Comparison of ENCODE assay signal across 9 mouse cellular contexts in the genomic region with DNA sequence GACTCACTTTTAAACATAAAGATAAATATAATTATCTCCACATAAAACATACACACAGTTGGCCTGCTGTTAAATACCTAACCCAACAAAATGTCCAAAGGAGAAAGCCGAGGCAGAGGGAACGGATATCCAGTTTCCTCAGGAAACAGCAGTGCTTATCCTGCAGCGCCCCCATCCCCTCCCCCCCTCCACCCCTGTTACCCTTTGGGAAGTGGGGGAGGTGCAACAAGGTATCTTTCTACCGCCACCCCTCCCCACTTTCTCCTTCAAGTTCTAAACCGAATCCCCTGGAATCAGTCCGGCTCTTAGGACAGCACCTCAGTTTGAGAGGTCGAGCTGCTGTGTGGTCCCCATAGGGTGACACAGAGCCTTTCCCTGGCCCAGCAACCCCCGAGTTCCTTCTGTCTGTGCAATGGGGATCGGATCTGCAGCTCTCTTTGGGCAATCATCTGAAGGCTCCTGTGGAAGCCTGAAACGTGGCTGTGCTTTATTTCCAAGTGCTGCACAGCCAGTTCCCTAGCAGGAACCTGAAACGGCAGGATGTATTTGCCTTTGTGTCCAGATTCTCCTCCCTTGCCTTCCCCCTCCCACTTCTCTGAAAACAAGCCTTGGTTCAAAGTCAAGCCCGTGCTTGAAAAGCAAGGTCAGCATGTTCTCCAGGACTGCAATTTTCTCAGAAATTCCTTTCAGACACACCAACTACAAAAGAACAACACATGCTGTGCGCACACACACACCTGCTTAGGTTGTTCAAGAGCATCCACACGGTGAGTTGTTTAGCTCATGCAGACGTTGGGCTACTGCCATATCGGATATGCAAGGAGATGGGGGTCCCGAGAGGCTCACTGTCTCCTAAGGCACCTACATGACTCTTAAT. TPM values are rescaled to one million over a fixed set of nuclear protein-coding genes. Genes with fewer than 3 reads are reported as not detected.
DNase-seq lines count a peak whose midpoint lies in the region; ATAC-seq and TF ChIP-seq lines count a peak whose summit lies in the region.
"Had no signal": no experiment of that assay in that cellular context is flagged by ENCODE, and none has a peak within 500 bp of the region (broad histone marks: within the 10 kb centered on the region; RNA-seq: fewer than 3 reads in every experiment).

No protein-coding gene starts in this region.

- WGBS in forebrain, embryonic 12.5 days = 43% methylated on average over 17 of the region's 17 CpGs
- WGBS in forebrain, embryonic 13.5 days = 39% methylated on average over 17 of the region's 17 CpGs
- WGBS in heart, postnatal 0 days = 40% methylated on average over 17 of the region's 17 CpGs
- 27% methylated on average over 17 of the region's 17 CpGs for whole genome bisulfite sequencing in liver, embryonic 12.5 days (ENCODE audit: insufficient replicate concordance)

- H3K4me3 ChIP-seq in forebrain, embryonic 12.5 days (replicated peaks) = no peak overlapping the region
- no peak overlapping the region for H3K4me3 ChIP-seq in forebrain, embryonic 13.5 days
- peak overlapping the region; percentile 0 to 5; a peak in 3 of 4 replicates for H3K4me3 ChIP-seq in ES-E14 (ENCODE audit: insufficient read depth in 1 of 2, low read depth in 1 of 2, low read length in 2 of 2, poor library complexity in 1 of 2, severe bottlenecking in 1 of 2)
- no peak overlapping the region for H3K4me3 ChIP-seq in heart, postnatal 0 days (ENCODE audit: low read depth, low read length)
- H3K4me3 ChIP-seq in liver, embryonic 12.5 days = no peak overlapping the region
- H3K4me3 ChIP-seq: neural tube, embryonic 12.5 days had no signal

- no peak for ATAC-seq in forebrain, embryonic 12.5 days (ENCODE audit: low FRiP score)
- ATAC-seq in forebrain, embryonic 13.5 days = no peak
- no peak for ATAC-seq in heart, postnatal 0 days (ENCODE audit: insufficient read depth, low read depth)
- no peak for ATAC-seq in liver, embryonic 12.5 days

- peak overlapping the region; percentile 48 for H3K27ac ChIP-seq in forebrain, embryonic 12.5 days
- no peak overlapping the region for H3K27ac ChIP-seq in forebrain, embryonic 13.5 days
- peak overlapping the region; percentile 83 for H3K27ac ChIP-seq in ES-E14 (ENCODE audit: insufficient read depth, low read depth, low read length, poor library complexity, severe bottlenecking)
- peak overlapping the region; percentile 81 for H3K27ac ChIP-seq in heart, postnatal 0 days (ENCODE audit: low read depth)
- peak overlapping the region; percentile 13 for H3K27ac ChIP-seq in liver, embryonic 12.5 days
- H3K27ac ChIP-seq: neural tube, embryonic 12.5 days had no signal

- peaks cover 8% of the 10 kb centered on the region; the same call in 1 of the 2 replicates for H3K4me1 ChIP-seq in forebrain, embryonic 12.5 days
- no peaks in the 10 kb centered on the region for H3K4me1 ChIP-seq in forebrain, embryonic 13.5 days
- H3K4me1 ChIP-seq in ES-E14 (ENCODE audit: control insufficient read depth in 2 of 2, insufficient read depth in 2 of 2, low read length in 2 of 2, poor library complexity in 1 of 2) = peaks cover 5 to 23% of the 10 kb centered on the region in 2 experiments
- H3K4me1 ChIP-seq in heart, postnatal 0 days (ENCODE audit: control insufficient read depth, insufficient read depth) = peaks cover 25% of the 10 kb centered on the region
- peaks cover 15% of the 10 kb centered on the region for H3K4me1 ChIP-seq in liver, embryonic 12.5 days

- H3K9me3 ChIP-seq in forebrain, embryonic 12.5 days = no peaks in the 10 kb centered on the region
- no peaks in the 10 kb centered on the region for H3K9me3 ChIP-seq in forebrain, embryonic 13.5 days (replicated peaks)
- no peaks in the 10 kb centered on the region for H3K9me3 ChIP-seq in ES-E14 (ENCODE audit: control insufficient read depth, insufficient read depth, low read depth, low read length)
- H3K9me3 ChIP-seq in heart, postnatal 0 days (replicated peaks; ENCODE audit: control insufficient read depth, low read length) = no peaks in the 10 kb centered on the region
- H3K9me3 ChIP-seq in liver, embryonic 12.5 days (replicated peaks) = no peaks in the 10 kb centered on the region
- H3K9me3 ChIP-seq: neural tube, embryonic 12.5 days had no signal

- intact Hi-C loops in left cerebral cortex, postnatal 25 days (cut with DNase I) = loop anchor here (2.0 kb wide), 1 partner anchor 23 kb away; no protein-coding TSS in a partner anchor

- no peaks in the 10 kb centered on the region for H3K27me3 ChIP-seq in forebrain, embryonic 12.5 days
- no peaks in the 10 kb centered on the region for H3K27me3 ChIP-seq in forebrain, embryonic 13.5 days
- no peaks in the 10 kb centered on the region for H3K27me3 ChIP-seq in heart, postnatal 0 days (ENCODE audit: control insufficient read depth, insufficient read depth, low read length)
- H3K27me3 ChIP-seq in liver, embryonic 12.5 days (replicated peaks) = no peaks in the 10 kb centered on the region
- H3K27me3 ChIP-seq: neural tube, embryonic 12.5 days had no signal

- no peak for TF ChIP-seq CTCF in heart, postnatal 0 days (IDR thresholded peaks at IDR 0.05; ENCODE audit: low read depth)

- DNase-seq in ES-E14 (ENCODE audit: low read depth, low spot score) = no peak
- DNase-seq in heart, postnatal 0 days (ENCODE audit: low spot score) = no peak
- no peak for DNase-seq in adrenal gland, adult 18-20 months (ENCODE audit: low spot score in 2 of 2)
- no peak for DNase-seq in left cerebral cortex, postnatal 25 days (ENCODE audit: low spot score in 2 of 2)
- no peak for DNase-seq in ovary, postnatal 14 days (ENCODE audit: low spot score)

- H3K9ac ChIP-seq in forebrain, embryonic 12.5 days = no peak overlapping the region
- H3K9ac ChIP-seq in forebrain, embryonic 13.5 days = no peak overlapping the region
- H3K9ac ChIP-seq in ES-E14 (ENCODE audit: insufficient read depth, low read depth, low read length, poor library complexity, severe bottlenecking) = peak overlapping the region; percentile 59; the same call in 1 of the 2 replicates
- H3K9ac ChIP-seq in heart, postnatal 0 days (replicated peaks; ENCODE audit: low read depth, low read length) = no peak overlapping the region
- no peak overlapping the region for H3K9ac ChIP-seq in liver, embryonic 12.5 days
- H3K9ac ChIP-seq: neural tube, embryonic 12.5 days had no signal

- no peak overlapping the region for H3K4me2 ChIP-seq in forebrain, embryonic 12.5 days
- no peak overlapping the region for H3K4me2 ChIP-seq in forebrain, embryonic 13.5 days
- peak overlapping the region; percentile 20; the same call in 1 of the 2 replicates for H3K4me2 ChIP-seq in heart, postnatal 0 days (ENCODE audit: low read depth, low read length)
- no peak overlapping the region for H3K4me2 ChIP-seq in liver, embryonic 12.5 days
- H3K4me2 ChIP-seq: neural tube, embryonic 12.5 days had no signal

- in situ Hi-C loops in ES-E14 (cut with MboI; ENCODE audit: low sequenced_read_pairs in 2 of 2, unreplicated experiment in 2 of 2) = no loop called here

- no peak for TF ChIP-seq EP300 in heart, postnatal 0 days (IDR thresholded peaks at IDR 0.05; ENCODE audit: low read depth)

- H3K36me3 ChIP-seq in forebrain, embryonic 12.5 days (replicated peaks) = 0 out of 2 replicates have a peak, but pooled peaks cover 2% of the 10 kb centered on the region
- H3K36me3 ChIP-seq in forebrain, embryonic 13.5 days (ENCODE audit: poor library complexity, severe bottlenecking) = peaks cover 18% of the 10 kb centered on the region
- no peaks in the 10 kb centered on the region; the same call in 1 of the 2 replicates for H3K36me3 ChIP-seq in ES-E14 (ENCODE audit: control insufficient read depth, insufficient read depth, low read length, poor library complexity, severe bottlenecking)
- H3K36me3 ChIP-seq in heart, postnatal 0 days (replicated peaks; ENCODE audit: control insufficient read depth, insufficient read depth, low read length) = peaks cover 62% of the 10 kb centered on the region
- peaks cover 5% of the 10 kb centered on the region; the same call in 1 of the 2 replicates for H3K36me3 ChIP-seq in liver, embryonic 12.5 days

TF ChIP-seq in ES-E14, 5 proteins besides CTCF, POLR2A, EP300 and RAD21:
- TF ChIP-seq MAFK (IDR thresholded peaks at IDR 0.05; ENCODE audit: insufficient read depth, low read depth, low read length) (peak; percentile 71), CHD2 (IDR thresholded peaks at IDR 0.05; ENCODE audit: low read depth, low read length) (no peak)

RNA-seq across cellular contexts. Expression of a gene that starts 17.6 kb away (rescaled TPM):
- polyA plus RNA-seq in forebrain, embryonic 12.5 days (2016; fragmentation: Nextera tagmentation; extraction: Ambion mirVana) = 124 and 132 TPM in 2 replicates
- 134 TPM in 2 replicates for polyA plus RNA-seq in forebrain, embryonic 13.5 days (2015; fragmentation: Nextera tagmentation; extraction: Ambion mirVana)
- total RNA-seq in ES-E14 (2012; rRNA removed) = 81.5 and 87.6 TPM in 2 replicates
- 155 and 298 TPM in 2 replicates for total RNA-seq in heart, postnatal 0 days (2014; rRNA removed; ENCODE audit: low replicate concordance)
- 243 TPM in 2 replicates for polyA plus RNA-seq in heart, postnatal 0 days (2015; fragmentation: Nextera tagmentation; extraction: Ambion mirVana)
- polyA plus RNA-seq in liver, embryonic 12.5 days (2016; fragmentation: Nextera tagmentation; extraction: Ambion mirVana) = 85.9 and 92.8 TPM in 2 replicates
- 10 to 100 TPM; 50.6 to 59.5 TPM for total RNA-seq in adrenal gland, adult 18-20 months (2021)
- total RNA-seq in left cerebral cortex, postnatal 25 days (2021) = 10 to 100 TPM; 75.0 to 82.0 TPM

RNA-seq across cellular contexts. Expression of a gene that starts 50.3 kb away (rescaled TPM):
- 1.1 and 1.2 TPM in 2 replicates for polyA plus RNA-seq in forebrain, embryonic 12.5 days (2016; fragmentation: Nextera tagmentation; extraction: Ambion mirVana)
- 2.0 and 2.3 TPM in 2 replicates for polyA plus RNA-seq in forebrain, embryonic 13.5 days (2015; fragmentation: Nextera tagmentation; extraction: Ambion mirVana)
- total RNA-seq in ES-E14 (2012; rRNA removed) = 0.45 and 0.74 TPM in 2 replicates
- 0.46 TPM in 1 of 2 replicates, not detected in the other for total RNA-seq in heart, postnatal 0 days (2014; rRNA removed; ENCODE audit: low replicate concordance)
- polyA plus RNA-seq in heart, postnatal 0 days (2015; fragmentation: Nextera tagmentation; extraction: Ambion mirVana) = 0.37 and 0.68 TPM in 2 replicates
- polyA plus RNA-seq in liver, embryonic 12.5 days (2016; fragmentation: Nextera tagmentation; extraction: Ambion mirVana) = not detected in 2 replicates
- total RNA-seq in adrenal gland, adult 18-20 months (2021) = 10 to 100 TPM; 27.2 to 30.4 TPM
- total RNA-seq in left cerebral cortex, postnatal 25 days (2021) = 1 to 10 TPM; 3.2 to 4.1 TPM

RNA-seq across cellular contexts. Expression of a gene that starts 50.5 kb away (rescaled TPM):
- 37.9 and 41.7 TPM in 2 replicates for polyA plus RNA-seq in forebrain, embryonic 12.5 days (2016; fragmentation: Nextera tagmentation; extraction: Ambion mirVana)
- polyA plus RNA-seq in forebrain, embryonic 13.5 days (2015; fragmentation: Nextera tagmentation; extraction: Ambion mirVana) = 35.0 and 35.5 TPM in 2 replicates
- 33.6 and 35.0 TPM in 2 replicates for total RNA-seq in ES-E14 (2012; rRNA removed)
- total RNA-seq in heart, postnatal 0 days (2014; rRNA removed; ENCODE audit: low replicate concordance) = 9.4 and 14.1 TPM in 2 replicates
- 14.0 and 15.5 TPM in 2 replicates for polyA plus RNA-seq in heart, postnatal 0 days (2015; fragmentation: Nextera tagmentation; extraction: Ambion mirVana)
- 24.7 TPM in 2 replicates for polyA plus RNA-seq in liver, embryonic 12.5 days (2016; fragmentation: Nextera tagmentation; extraction: Ambion mirVana)
- 10 to 100 TPM; 22.4 to 22.6 TPM for total RNA-seq in adrenal gland, adult 18-20 months (2021)
- total RNA-seq in left cerebral cortex, postnatal 25 days (2021) = 10 to 100 TPM; 19.5 to 20.2 TPM

Comparison
In these comparisons a context has a peak if more than half of its experiments do, and no peak if none do; other contexts are left out.
1. H3K4me3 ChIP-seq: peak in ES-E14 (2 of 2); none in forebrain, embryonic 12.5 days (single experiment), forebrain, embryonic 13.5 days (single experiment), heart, postnatal 0 days (single experiment) and liver, embryonic 12.5 days (single experiment).
2. RNA of a gene that starts 50.3 kb away (total RNA-seq): 27.2 to 30.4 TPM in adrenal gland, adult 18-20 months; 3.2 to 4.1 TPM in left cerebral cortex, postnatal 25 days, 0.46 TPM in heart, postnatal 0 days and 0.45 to 0.74 TPM in ES-E14; every median in the first group is over 4 times any median in the second.